Mouse (Mus musculus): ENCODE measurements around the gene Il18bp.
"Not testable (repeated sequence)": the region's sequence is repeated elsewhere in the genome, so short reads cannot be mapped to it uniquely, and the experiment has no call there.

Gene Il18bp

GRCm38 (mm10) chr7:102018590-102018989 is at the start of gene Il18bp:
Il18bp (minus strand) TSS chr7:102018690.
- no peak for DNase-seq (ENCODE audit: low read depth)

GRCm38 (mm10) chr7:102066363-102066762 is 47.9 kb upstream of the Il18bp start:
- DNase-seq (ENCODE audit: low read depth) = no peak

- peak; percentile 80 for DNase-seq (ENCODE audit: low read depth)
These were observed 46.8 kb upstream of the Il18bp start, which contains the start of the genes Rnf121, Xndc1 and Xntrpc for GRCm38 (mm10) chr7:102065046-102065891. Rnf121 (minus strand) TSS chr7:102065469. Xndc1 (plus strand) TSS chr7:102065511. Xntrpc (plus strand) TSS chr7:102065713.

- DNase-seq (ENCODE audit: low read depth) = no peak
These were observed 46.2 kb upstream of the Il18bp start for GRCm38 (mm10) chr7:102064655-102065045.

- no peak for DNase-seq (ENCODE audit: low read depth)
These were observed 45.4 kb upstream of the Il18bp start for GRCm38 (mm10) chr7:102063891-102064290.

GRCm38 (mm10) chr7:102062203-102062602 is 43.7 kb upstream of the Il18bp start:
- DNase-seq (ENCODE audit: low read depth) = no peak

GRCm38 (mm10) chr7:102061353-102061752 is 42.9 kb upstream of the Il18bp start:
- DNase-seq (ENCODE audit: low read depth) = no peak

- not testable (repeated sequence) for DNase-seq (ENCODE audit: low read depth)
These were observed 30.0 kb upstream of the Il18bp start for GRCm38 (mm10) chr7:102048524-102048923.

GRCm38 (mm10) chr7:102042314-102042713 is 23.8 kb upstream of the Il18bp start:
- no peak for DNase-seq (ENCODE audit: low read depth)

- DNase-seq (ENCODE audit: low read depth) = no peak
These were observed 18.8 kb upstream of the Il18bp start for GRCm38 (mm10) chr7:102037318-102037717.

- DNase-seq (ENCODE audit: low read depth) = no peak
These were observed 17.0 kb upstream of the Il18bp start for GRCm38 (mm10) chr7:102035534-102035933.

- no peak for DNase-seq (ENCODE audit: low read depth)
These were observed 16.4 kb upstream of the Il18bp start for GRCm38 (mm10) chr7:102034904-102035303.

- no peak for DNase-seq (ENCODE audit: low read depth)
These were observed 7.0 kb upstream of the Il18bp start for GRCm38 (mm10) chr7:102025187-102026119.

- DNase-seq (ENCODE audit: low read depth) = no peak
These were observed 5.3 kb upstream of the Il18bp start for GRCm38 (mm10) chr7:102023821-102024220.

GRCm38 (mm10) chr7:102020934-102021333 is 2.4 kb upstream of the Il18bp start:
- DNase-seq (ENCODE audit: low read depth) = not testable (repeated sequence)

- DNase-seq (ENCODE audit: low read depth) = no peak
These were observed 872 bp upstream of the Il18bp start for GRCm38 (mm10) chr7:102019362-102019761.

- DNase-seq (ENCODE audit: low read depth) = no peak
These were observed 456 bp downstream of the Il18bp start for GRCm38 (mm10) chr7:102018034-102018433.

GRCm38 (mm10) chr7:102017452-102017851 is 1.0 kb downstream of the Il18bp start:
- no peak for DNase-seq (ENCODE audit: low read depth)

GRCm38 (mm10) chr7:102016936-102017335 is 1.6 kb downstream of the Il18bp start:
- DNase-seq (ENCODE audit: low read depth) = no peak

- DNase-seq (ENCODE audit: low read depth) = no peak
These were observed 3.5 kb downstream of the Il18bp start for GRCm38 (mm10) chr7:102014995-102015394.

GRCm38 (mm10) chr7:102013416-102013815 is 5.1 kb downstream of the Il18bp start:
- DNase-seq (ENCODE audit: low read depth) = no peak

- DNase-seq (ENCODE audit: low read depth) = no peak
These were observed 6.6 kb downstream of the Il18bp start for GRCm38 (mm10) chr7:102011855-102012254.

GRCm38 (mm10) chr7:102006520-102006919 is 12.0 kb downstream of the Il18bp start:
- no peak for DNase-seq (ENCODE audit: low read depth)

All from c-Kit-positive CD71-negative TER-119-negative erythroid progenitor cells, embryonic 14.5 days (primary cell).